Mouse (Mus musculus) ES-Bruce4 (cell line): Measurements from ENCODE around the gene 6430548M08Rik.

Experiments used
- EP300 ChIP-seq: IDR thresholded peaks from 2 replicates; pipeline ENCODE4 v1.6.1; 2011; ENCODE audit warnings: low read depth, low read length; ENCODE audit not compliant: insufficient read depth
- POLR2A ChIP-seq: IDR thresholded peaks from one replicate; pipeline ENCODE4 v1.8.1; 2011; ENCODE audit warnings: low read length; ENCODE audit not compliant: insufficient read depth

GRCm38 (mm10) chr8:120094801-120095200 lies 19.2 kb upstream of the 6430548M08Rik start:
- TF ChIP-seq POLR2A (no peak), EP300 (no peak)
